Mouse (Mus musculus): Measurements from ENCODE around the gene Gm12216. TPM values are rescaled to one million over a fixed set of nuclear protein-coding genes. Genes with fewer than 3 reads are reported as not detected.

Gene Gm12216
- total RNA-seq, 2 experiments from 2014 or later, result 8.5 to 8.9 TPM

GRCm38 (mm10) chr11:53810156-53810555, 48.9 kb downstream of the Gm12216 start:
- no peak for DNase-seq (ENCODE audit: low spot score in 2 of 2)
- no peak overlapping the region for H3K27ac ChIP-seq
- no peak overlapping the region for H3K4me3 ChIP-seq
- no peak for TF ChIP-seq CTCF (conservative IDR thresholded peaks at IDR 0.05)

GRCm38 (mm10) chr11:53809354-53809753, 49.7 kb downstream of the Gm12216 start:
- Histone ChIP-seq H3K27ac (no peak overlapping the region), H3K4me3 (no peak overlapping the region)
- no peak for TF ChIP-seq CTCF (conservative IDR thresholded peaks at IDR 0.05)
- DNase-seq (ENCODE audit: low spot score in 2 of 2), result no peak

DNA sequence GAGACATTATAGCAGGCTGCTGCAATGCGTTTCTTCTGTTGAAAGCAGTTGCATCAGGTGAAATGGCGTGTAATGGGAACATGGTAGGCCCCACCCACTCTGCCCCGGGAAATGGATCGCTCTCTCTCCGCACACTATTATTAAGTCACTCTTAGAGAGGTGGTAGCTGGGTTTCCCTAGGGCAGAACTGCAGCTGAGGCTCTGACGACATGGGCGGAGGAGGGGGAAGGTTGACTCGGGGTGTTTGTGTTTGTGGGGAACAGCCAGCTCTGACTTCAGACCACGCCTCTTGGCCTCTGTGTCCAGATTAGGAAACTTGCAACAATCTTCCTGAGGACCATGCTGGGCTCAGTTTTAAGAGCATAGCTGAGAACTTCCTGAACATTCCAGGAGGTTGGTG, 53.3 kb downstream of the Gm12216 start:
- TF ChIP-seq CTCF (conservative IDR thresholded peaks at IDR 0.05), result no peak
- no peak overlapping the region for H3K27ac ChIP-seq
- DNase-seq (ENCODE audit: low spot score in 2 of 2), result no peak
- H3K4me3 ChIP-seq, result no peak overlapping the region

DNA sequence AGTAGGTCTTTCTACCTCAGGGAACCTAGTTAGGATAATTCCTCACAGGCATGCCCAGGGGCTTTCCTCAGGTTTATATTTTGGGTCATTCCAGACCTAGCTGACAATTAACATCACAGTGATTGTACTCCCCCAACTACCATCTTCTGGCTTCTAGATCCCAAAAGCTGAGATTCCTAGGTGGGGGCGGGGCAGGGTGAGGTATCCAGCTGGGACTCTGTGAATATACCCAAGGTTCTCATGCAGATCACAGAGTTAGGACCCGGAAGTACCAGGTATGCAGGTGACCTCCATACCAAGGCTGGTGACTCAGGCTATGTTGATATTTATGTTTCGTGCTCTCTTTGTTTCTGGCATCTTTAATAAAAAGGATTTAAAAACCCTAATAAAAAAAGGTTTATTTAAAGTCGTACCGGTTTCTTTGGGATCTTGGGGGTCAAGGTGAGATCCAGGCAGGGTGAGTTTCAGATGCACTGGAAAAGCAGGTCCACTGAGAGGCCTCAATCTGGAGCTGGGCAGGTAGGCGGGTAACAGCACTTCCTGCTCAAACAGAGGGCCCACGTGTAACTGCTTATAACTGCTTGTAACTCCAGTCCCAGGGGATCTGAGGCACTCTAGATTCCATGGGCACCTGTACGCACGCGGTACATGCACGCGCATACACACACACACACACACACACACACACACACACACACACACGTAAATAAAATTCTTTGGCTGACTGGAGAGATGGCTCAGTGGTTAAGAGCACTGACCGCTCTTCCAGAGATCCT, 54.3 kb downstream of the Gm12216 start:
- Histone ChIP-seq H3K27ac (no peak overlapping the region), H3K4me3 (no peak overlapping the region)
- no peak for DNase-seq (ENCODE audit: low spot score in 2 of 2)
- no peak for TF ChIP-seq CTCF (conservative IDR thresholded peaks at IDR 0.05)

- no peak for TF ChIP-seq CTCF (conservative IDR thresholded peaks at IDR 0.05)
- no peak overlapping the region for H3K4me3 ChIP-seq
- H3K27ac ChIP-seq, result no peak overlapping the region
- DNase-seq (ENCODE audit: low spot score in 2 of 2), result no peak
Observed at GRCm38 (mm10) chr11:53803494-53803893, 55.6 kb downstream of the Gm12216 start.

GRCm38 (mm10) chr11:53803093-53803492, 56.0 kb downstream of the Gm12216 start:
- no peak for TF ChIP-seq CTCF (conservative IDR thresholded peaks at IDR 0.05)
- Histone ChIP-seq H3K4me3 (no peak overlapping the region), H3K27ac (no peak overlapping the region)
- DNase-seq (ENCODE audit: low spot score in 2 of 2), result no peak

- H3K27ac ChIP-seq, result no peak overlapping the region
- DNase-seq (ENCODE audit: low spot score in 2 of 2), result no peak
- TF ChIP-seq CTCF (conservative IDR thresholded peaks at IDR 0.05), result no peak
- H3K4me3 ChIP-seq, result no peak overlapping the region
Observed at GRCm38 (mm10) chr11:53800975-53801374, 58.1 kb downstream of the Gm12216 start.

GRCm38 (mm10) chr11:53800036-53800435, 59.0 kb downstream of the Gm12216 start:
- H3K27ac ChIP-seq, result no peak overlapping the region
- no peak for DNase-seq (ENCODE audit: low spot score in 2 of 2)
- no peak for TF ChIP-seq CTCF (conservative IDR thresholded peaks at IDR 0.05)
- H3K4me3 ChIP-seq, result no peak overlapping the region

DNA sequence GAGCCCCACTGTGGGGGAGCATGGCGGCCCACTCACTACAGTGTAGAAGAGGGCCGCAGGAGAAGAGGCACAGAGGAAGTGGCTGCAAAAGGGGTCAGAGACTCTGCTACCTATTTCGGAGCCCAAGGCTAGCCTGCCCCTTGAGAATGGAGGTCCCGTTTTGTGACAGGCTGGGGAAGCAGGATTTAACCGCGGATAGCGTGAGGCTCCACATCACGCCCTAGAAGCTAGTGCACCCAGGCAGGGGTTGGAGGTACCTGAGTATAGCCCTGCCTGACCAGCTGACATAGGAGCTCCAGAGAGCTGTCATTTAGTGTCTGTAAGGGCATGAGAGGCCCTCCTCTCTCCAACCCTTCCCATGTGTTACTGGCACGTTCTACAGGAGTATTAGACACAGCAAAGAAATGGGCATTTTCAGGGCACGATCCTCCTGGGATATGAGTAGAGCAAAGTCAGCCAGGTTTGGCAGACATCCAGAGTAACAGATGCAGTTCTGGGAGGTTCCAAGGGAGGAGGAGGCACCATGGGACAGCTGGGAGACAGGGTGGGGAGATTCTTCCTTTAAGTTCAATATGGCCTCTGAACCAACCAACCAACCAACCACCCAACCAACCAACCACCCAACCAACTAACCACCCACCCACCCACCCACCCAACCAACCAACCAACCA, 60.9 kb downstream of the Gm12216 start:
- peak in 1 of 2 experiments; percentile 31 for DNase-seq (ENCODE audit: low spot score in 2 of 2)
- no peak for TF ChIP-seq CTCF (conservative IDR thresholded peaks at IDR 0.05)

DNA sequence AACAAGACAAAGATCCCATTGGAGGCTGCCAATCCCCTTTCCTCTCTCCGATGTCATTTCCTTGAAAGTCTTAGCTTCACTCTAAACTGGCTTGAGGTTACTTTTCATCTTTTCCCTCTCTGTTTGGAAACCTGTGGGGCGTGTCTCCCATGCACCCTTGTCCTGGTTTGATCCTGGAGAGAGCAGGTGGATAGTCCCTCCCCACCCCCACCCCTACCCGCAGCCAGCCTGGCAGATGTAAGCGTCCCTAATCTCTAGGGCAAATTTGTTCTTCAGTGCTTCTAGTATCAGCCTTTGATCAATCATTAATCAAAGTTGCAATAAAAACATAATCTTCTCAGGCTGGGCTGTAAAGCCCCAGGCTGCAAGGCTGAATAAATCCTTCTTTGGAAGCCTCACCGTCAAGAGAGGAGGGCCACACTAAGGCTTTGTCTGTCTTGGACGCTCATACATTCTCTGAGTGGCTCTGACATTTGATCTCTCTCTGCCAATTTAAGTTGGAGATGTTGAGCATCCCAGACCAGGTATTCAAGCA, 61.6 kb downstream of the Gm12216 start:
- Histone ChIP-seq H3K4me3 (no peak overlapping the region), H3K27ac (peak overlapping the region; percentile 85; the same call in 1 of the 2 replicates)
- TF ChIP-seq CTCF (conservative IDR thresholded peaks at IDR 0.05), result no peak
- no peak for DNase-seq (ENCODE audit: low spot score in 2 of 2)

More for the DNA sequence above, 60.9 kb downstream of the Gm12216 start:
- Histone ChIP-seq H3K4me3 (no peak overlapping the region), H3K27ac (peak overlapping the region; percentile 23; the same call in 1 of the 2 replicates)

- peak; percentile 14 to 29 for DNase-seq (ENCODE audit: low spot score in 2 of 2)
Observed at GRCm38 (mm10) chr11:53796409-53797151, 62.5 kb downstream of the Gm12216 start.

DNA sequence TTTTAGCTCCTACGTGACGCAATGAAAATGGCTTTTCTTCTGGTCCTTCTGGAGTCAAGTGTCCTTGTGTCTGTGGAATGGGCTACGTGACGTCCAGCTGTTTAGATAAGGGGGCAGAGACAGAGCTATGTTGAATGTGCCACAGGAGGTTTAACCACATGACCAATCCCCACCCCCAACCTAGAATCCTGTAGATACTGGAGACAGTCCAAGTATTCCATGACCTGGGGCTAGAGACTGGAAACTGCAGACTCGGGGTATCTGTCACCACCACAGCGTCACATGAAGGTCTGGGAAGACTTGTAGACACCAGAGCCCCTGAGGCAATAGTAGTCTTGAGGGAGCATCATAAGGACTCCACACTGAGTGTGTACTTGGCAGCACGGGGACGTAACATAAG, 63.2 kb downstream of the Gm12216 start:
- Histone ChIP-seq H3K4me3 (no peak overlapping the region), H3K27ac (no peak overlapping the region)
- no peak for TF ChIP-seq CTCF (conservative IDR thresholded peaks at IDR 0.05)
- DNase-seq (ENCODE audit: low spot score in 2 of 2), result no peak

More at GRCm38 (mm10) chr11:53796409-53797151, 62.5 kb downstream of the Gm12216 start:
- no peak overlapping the region; the same call in 1 of the 2 replicates for H3K4me3 ChIP-seq
- TF ChIP-seq CTCF (conservative IDR thresholded peaks at IDR 0.05), result no peak
- H3K27ac ChIP-seq, result peak overlapping the region; percentile 85

Measured in layer of hippocampus, adult 2 months (tissue).